Mouse (Mus musculus) lung, postnatal 0 days (tissue): ENCODE measurements at regions not wholly inside any gene's neighbourhood (a gene's known extent, or its start where the extent isn't known, plus 50 kb on each side); places are given as distances from the start of the nearest gene placed in this dataset.

Experiments
- CTCF ChIP-seq: IDR thresholded peaks from 2 replicates; pipeline ENCODE4 v1.5.1; 2016; ENCODE audit warnings: antibody characterized with exemption, mild to moderate bottlenecking
- EP300 ChIP-seq: IDR thresholded peaks from 2 replicates; pipeline ENCODE4 v1.6.1; 2016; ENCODE audit warnings: antibody characterized with exemption, mild to moderate bottlenecking, control low read depth

GRCm38 (mm10) chr8:41713634-41714330, 296.9 kb upstream of the Frg1 start:
- TF ChIP-seq CTCF: no peak
- TF ChIP-seq EP300: no peak
